Mouse (Mus musculus) midbrain, postnatal 0 days (tissue): ENCODE results near the gene Hnf4a. TPM values are rescaled to one million over a fixed set of nuclear protein-coding genes. Genes with fewer than 3 reads are reported as not detected.

Source experiments
- ATAC-seq: fragments of 200-750 bp; cut with Nextera tagmentation; 2 replicates; pipeline ENCODE4 v1.8.0; 2017; ENCODE audit warnings: moderate number of reproducible peaks, mild to moderate bottlenecking, moderate TSS enrichment, moderate library complexity; ENCODE audit not compliant: low FRiP score
- DNase-seq: peaks from one replicate; pipeline ENCODE4 v3.0.0-alpha.2; 2015; ENCODE audit warnings: low spot score
- H3K27ac ChIP-seq: fragments of 300-500 bp; sonication (generic); 2 replicates; pipeline ENCODE4 v1.5.1; 2014; ENCODE audit warnings: low read depth, mild to moderate bottlenecking, low read length, mixed read lengths
- H3K27me3 ChIP-seq: fragments of 300-500 bp; sonication (generic); 2 replicates; pipeline ENCODE4 v1.6.1; 2014; ENCODE audit warnings: low read length, control low read depth, mixed read lengths; ENCODE audit not compliant: insufficient read depth
- H3K36me3 ChIP-seq: fragments of 300-500 bp; sonication (generic); 2 replicates; pipeline ENCODE4 v1.6.1; 2014; ENCODE audit warnings: low read length, control low read depth, mixed read lengths; ENCODE audit not compliant: insufficient read depth
- H3K4me1 ChIP-seq: fragments of 300-500 bp; sonication (generic); 2 replicates; pipeline ENCODE4 v1.6.1; 2014; ENCODE audit warnings: mild to moderate bottlenecking, control low read depth, antibody characterized with exemption, low read length, mixed read lengths; ENCODE audit not compliant: insufficient read depth
- H3K4me2 ChIP-seq: fragments of 300-500 bp; sonication (generic); 2 replicates; pipeline ENCODE4 v1.6.1; 2014; ENCODE audit warnings: low read depth, mild to moderate bottlenecking, low read length, mixed read lengths; ENCODE audit not compliant: poor library complexity, severe bottlenecking
- H3K4me3 ChIP-seq: fragments of 300-500 bp; sonication (generic); 2 replicates; pipeline ENCODE4 v1.5.1; 2014; ENCODE audit warnings: low read depth, mild to moderate bottlenecking, low read length, moderate library complexity
- H3K9ac ChIP-seq: fragments of 300-500 bp; sonication (generic); replicated peaks from 2 replicates; pipeline ENCODE4 v1.6.1; 2014; ENCODE audit warnings: mild to moderate bottlenecking, low read length, moderate library complexity, mixed read lengths; ENCODE audit not compliant: poor library complexity, severe bottlenecking
- H3K9me3 ChIP-seq: fragments of 300-500 bp; sonication (generic); 2 replicates; pipeline ENCODE4 v1.6.1; 2016; ENCODE audit warnings: low read length, control low read depth
- CTCF ChIP-seq: IDR thresholded peaks from 2 replicates; pipeline ENCODE4 v1.5.1; 2016; ENCODE audit warnings: antibody characterized with exemption, mild to moderate bottlenecking
- WGBS: fragments of 180-500 bp; shearing (Covaris S2); extraction: QIAGEN DNeasy Blood & Tissue Kit; methylation state at CpG from one replicate; pipeline ENCODE4 v1.1.7; 2014; 5-methylcytosine and 5-hydroxymethylcytosine counted together
- polyA plus RNA-seq: library from polyadenylated mRNA; unstranded; fragments of >200 nt; fragmentation: Nextera tagmentation; extraction: Ambion mirVana; gene quantifications from 2 replicates; pipeline ENCODE4 v1.2.1, GENCODE M21; 2015
- total RNA-seq: library from RNA; depleted of rRNA; stranded (reverse); fragments of >200 nt; gene quantifications from 2 replicates; pipeline ENCODE4 v1.2.3, GENCODE M21; 2014

Hnf4a gene
- total and polyA plus RNA-seq, 2 experiments from 2014 or later, result not detected

DNA sequence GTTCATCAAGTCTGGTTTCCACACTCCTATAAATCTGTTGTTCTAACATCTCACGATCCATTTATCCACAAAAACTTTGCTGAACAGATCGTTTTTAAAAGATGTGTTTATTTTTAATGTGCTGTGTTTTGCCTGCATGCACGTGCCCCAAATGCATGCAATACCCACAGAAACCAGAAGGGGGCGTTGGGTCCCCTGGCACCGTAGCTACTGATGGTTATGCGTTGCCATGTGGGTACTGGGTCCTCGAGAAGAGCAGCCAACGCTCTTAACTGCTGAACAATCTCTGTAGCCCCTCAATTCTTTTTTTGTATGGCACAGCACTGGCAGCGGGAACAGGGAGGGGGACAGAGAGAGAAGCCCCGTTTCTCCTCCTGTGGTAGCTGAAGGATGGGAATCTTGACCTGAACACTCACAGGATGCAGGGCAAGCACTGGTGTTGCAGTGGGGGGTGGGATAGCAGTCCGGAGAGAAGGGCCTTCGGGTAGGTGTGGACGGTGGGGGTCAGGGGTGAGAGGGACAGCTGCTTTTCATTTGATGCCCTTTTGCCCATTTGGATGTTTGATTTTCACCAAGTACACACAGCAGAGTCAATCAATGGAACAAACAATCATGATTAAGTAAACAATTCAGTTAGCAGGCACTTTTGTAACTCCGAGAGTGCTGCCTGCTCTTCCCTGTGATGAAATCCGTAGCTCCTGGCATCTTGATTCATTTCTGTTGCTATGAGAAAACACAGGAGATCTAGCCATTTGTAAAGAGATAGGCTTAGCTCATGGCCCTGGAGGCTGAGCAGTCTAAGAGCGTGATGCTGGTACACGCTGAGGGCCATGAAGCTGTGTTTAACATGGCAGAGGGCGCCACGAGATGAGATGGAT, 80.0 kb downstream of the Hnf4a start:
- 47% methylated on average over 19 of the region's 19 CpGs for WGBS
- Histone ChIP-seq H3K4me1 (no peaks in the 10 kb centered on the region), H3K9me3 (no peaks in the 10 kb centered on the region), H3K27ac (no peak overlapping the region), H3K27me3 (no peaks in the 10 kb centered on the region), H3K4me3 (no peak overlapping the region), H3K36me3 (no peaks in the 10 kb centered on the region), H3K9ac (no peak overlapping the region), H3K4me2 (no peak overlapping the region)
- DNase-seq, result peak; percentile 54
- ATAC-seq, result no peak
- peak; percentile 82 for TF ChIP-seq CTCF

DNA sequence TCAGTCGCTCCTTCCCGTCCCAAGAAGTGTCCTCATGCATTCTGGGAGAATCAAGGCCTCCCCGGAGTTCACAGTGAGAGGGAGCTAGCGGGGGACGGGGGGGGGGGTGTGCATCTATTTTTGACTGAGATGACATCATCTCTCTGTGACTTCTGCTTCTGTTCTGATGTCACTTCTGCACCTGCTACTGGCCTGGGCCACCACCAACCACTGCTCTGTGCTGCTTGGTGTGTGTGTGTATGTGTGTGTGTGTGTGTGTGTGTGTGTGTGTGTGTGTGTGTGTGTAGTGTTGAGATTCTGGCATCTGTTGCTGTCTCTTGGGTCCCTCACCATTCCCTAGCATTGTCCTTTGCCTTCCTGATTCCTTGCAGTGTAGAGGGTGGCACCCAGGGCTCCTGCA, 80.9 kb downstream of the Hnf4a start:
- ATAC-seq (no peak), DNase-seq (no peak)
- 83% methylated on average over 5 of the region's 5 CpGs for WGBS
- Histone ChIP-seq H3K4me2 (no peak overlapping the region), H3K9ac (no peak overlapping the region), H3K36me3 (no peaks in the 10 kb centered on the region), H3K9me3 (no peaks in the 10 kb centered on the region), H3K4me1 (no peaks in the 10 kb centered on the region), H3K27me3 (no peaks in the 10 kb centered on the region), H3K27ac (no peak overlapping the region), H3K4me3 (no peak overlapping the region)
- TF ChIP-seq CTCF, result no peak

DNA sequence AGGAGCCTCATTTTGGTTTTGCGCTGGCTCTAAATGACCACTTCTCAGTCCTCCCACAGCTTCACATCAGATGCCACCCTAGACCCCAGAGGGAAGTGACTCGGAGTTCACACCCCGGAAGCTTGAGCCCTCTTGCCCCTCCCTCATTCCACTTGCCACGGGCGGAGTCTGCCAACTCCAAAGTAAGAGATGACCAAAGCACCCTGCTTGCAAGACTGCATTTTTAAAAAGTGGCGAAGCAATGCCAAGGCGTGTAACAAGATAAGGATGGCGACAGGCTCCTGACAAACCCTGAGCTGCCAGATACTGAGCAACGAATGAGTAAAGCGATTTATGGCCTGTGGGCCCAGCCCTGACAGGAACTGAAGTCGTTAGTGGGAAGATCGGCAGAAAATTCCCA, 83.6 kb downstream of the Hnf4a start:
- no peak overlapping the region for H3K9ac ChIP-seq
- H3K4me1 ChIP-seq, result no peaks in the 10 kb centered on the region
- H3K4me2 ChIP-seq, result no peak overlapping the region
- H3K27ac ChIP-seq, result no peak overlapping the region
- no peak for TF ChIP-seq CTCF
- no peak overlapping the region for H3K4me3 ChIP-seq
- H3K27me3 ChIP-seq, result no peaks in the 10 kb centered on the region
- WGBS, result 71% methylated on average over 12 of the region's 12 CpGs
- ATAC-seq, result no peak
- no peak for DNase-seq
- H3K9me3 ChIP-seq, result no peaks in the 10 kb centered on the region
- no peaks in the 10 kb centered on the region for H3K36me3 ChIP-seq

DNA sequence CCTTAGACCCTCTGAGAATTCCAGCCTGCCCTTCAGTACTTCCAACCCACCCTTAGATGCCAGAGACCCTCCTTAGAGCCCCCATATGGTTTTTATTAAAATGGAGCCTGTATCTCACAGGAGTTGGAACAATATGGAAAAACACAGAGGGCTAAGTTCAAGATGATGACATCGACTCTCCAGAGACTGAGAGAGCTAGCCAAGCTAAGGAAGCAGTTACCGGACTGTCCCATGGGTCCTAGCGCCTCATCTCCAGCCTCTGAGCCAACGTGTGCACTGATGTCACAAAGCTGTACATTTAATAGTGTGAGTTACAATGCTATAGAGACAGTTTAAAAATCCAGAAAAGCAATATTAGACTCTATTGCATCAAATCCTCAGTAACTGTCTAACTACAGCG, 84.4 kb downstream of the Hnf4a start:
- Histone ChIP-seq H3K9me3 (no peaks in the 10 kb centered on the region), H3K4me1 (no peaks in the 10 kb centered on the region), H3K36me3 (no peaks in the 10 kb centered on the region), H3K9ac (no peak overlapping the region), H3K4me2 (no peak overlapping the region), H3K27me3 (no peaks in the 10 kb centered on the region), H3K27ac (no peak overlapping the region), H3K4me3 (no peak overlapping the region)
- no peak for TF ChIP-seq CTCF
- WGBS, result 75% methylated on average over 5 of the region's 5 CpGs
- DNase-seq (no peak), ATAC-seq (no peak)

DNA sequence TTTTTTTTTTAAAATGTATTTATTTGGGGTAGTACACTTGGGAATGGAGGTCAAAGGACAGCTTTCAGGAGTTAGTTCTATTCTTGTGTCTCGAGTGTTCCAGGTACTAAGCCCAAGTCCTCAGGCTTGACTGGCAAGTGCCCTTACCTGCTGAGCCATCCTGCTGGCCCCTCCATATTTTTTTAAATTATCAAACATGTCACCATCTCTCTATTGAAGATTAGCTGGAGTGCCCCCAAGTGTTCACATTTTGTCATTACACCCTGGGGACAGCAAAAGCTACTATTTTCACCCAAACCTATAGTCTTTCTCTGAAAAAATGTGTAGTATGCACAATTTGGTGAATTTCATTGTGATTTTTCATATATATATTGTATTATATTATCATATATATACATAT, 85.5 kb downstream of the Hnf4a start:
- Histone ChIP-seq H3K9ac (no peak overlapping the region), H3K27ac (no peak overlapping the region), H3K36me3 (no peaks in the 10 kb centered on the region), H3K4me3 (no peak overlapping the region), H3K4me1 (no peaks in the 10 kb centered on the region), H3K9me3 (no peaks in the 10 kb centered on the region), H3K4me2 (no peak overlapping the region), H3K27me3 (no peaks in the 10 kb centered on the region)
- WGBS, result 84% methylated on average over 1 of the region's 1 CpGs
- ATAC-seq (no peak), DNase-seq (peak; percentile 43)
- TF ChIP-seq CTCF, result peak; percentile 63

DNA sequence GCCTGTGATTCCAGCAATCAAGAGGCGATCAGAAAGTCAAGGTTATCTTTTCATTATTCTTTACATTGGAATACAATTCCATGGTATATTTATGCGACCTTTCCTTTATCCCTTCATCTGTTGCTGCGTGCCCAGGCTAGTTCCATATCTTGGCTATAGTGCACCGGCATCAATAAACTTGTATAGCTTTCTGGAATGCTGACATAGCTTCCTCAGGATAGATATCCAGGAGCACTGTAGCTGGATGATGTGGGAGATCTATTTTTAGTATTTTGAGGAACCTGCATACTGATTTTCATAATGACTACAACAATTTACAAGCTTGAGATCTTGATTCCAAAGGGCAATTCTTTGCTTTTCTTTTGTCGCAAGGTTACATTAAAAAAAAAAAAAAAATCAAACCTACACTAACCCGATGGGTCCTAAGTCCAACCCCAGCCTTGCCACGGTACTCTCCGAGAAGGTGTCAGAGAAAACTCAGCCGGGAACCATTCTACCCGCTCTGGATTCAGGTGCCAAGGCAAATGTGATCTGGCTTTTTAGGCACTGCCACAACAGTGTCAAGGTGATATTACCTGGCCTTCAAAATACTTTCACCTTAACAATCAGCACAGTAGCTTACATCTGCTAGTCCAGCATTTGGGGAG, 87.2 kb downstream of the Hnf4a start:
- Histone ChIP-seq H3K27ac (no peak overlapping the region), H3K9me3 (no peaks in the 10 kb centered on the region), H3K4me1 (no peaks in the 10 kb centered on the region), H3K4me2 (no peak overlapping the region), H3K9ac (no peak overlapping the region), H3K36me3 (no peaks in the 10 kb centered on the region), H3K27me3 (no peaks in the 10 kb centered on the region), H3K4me3 (no peak overlapping the region)
- ATAC-seq (no peak), DNase-seq (no peak)
- 87% methylated on average over 10 of the region's 10 CpGs for WGBS
- no peak for TF ChIP-seq CTCF
